Mouse (Mus musculus): ENCODE results near the gene Uqcc2. TPM values are rescaled to one million over a fixed set of nuclear protein-coding genes. Genes with fewer than 3 reads are reported as not detected.

Uqcc2 gene
- 235 and 237 TPM in 2 replicates for polyA plus RNA-seq (2015; fragmentation: Nextera tagmentation; extraction: Ambion mirVana)

GRCm38 (mm10) chr17:27133551-27134141 is at the start of gene Uqcc2:
Uqcc2 (minus strand) TSS chr17:27133916.

GRCm38 (mm10) chr17:27167545-27167944 is 33.8 kb upstream of the Uqcc2 start, which contains the start of gene Ip6k3:
Ip6k3 (minus strand) TSS chr17:27167795.

Small RNAs within 50 kb of the gene (microRNA-seq; reads per million reads assigned to microRNA genes)
- gene Mir7677: not detected

Other genes starting within 250 kb of the Uqcc2 start
- 1.2 and 1.6 TPM in 2 replicates for gene Kifc5b, start 216.8 kb downstream of the Uqcc2 start, polyA plus RNA-seq (2015; fragmentation: Nextera tagmentation; extraction: Ambion mirVana)
- gene Phf1, start 200.9 kb downstream of the Uqcc2 start, polyA plus RNA-seq (2015; fragmentation: Nextera tagmentation; extraction: Ambion mirVana): 6.6 and 7.1 TPM in 2 replicates
- 125 and 143 TPM in 2 replicates for gene Cuta, start 194.3 kb downstream of the Uqcc2 start, polyA plus RNA-seq (2015; fragmentation: Nextera tagmentation; extraction: Ambion mirVana)
- 0.66 and 0.96 TPM in 2 replicates for gene Syngap1, start 192.7 kb downstream of the Uqcc2 start, polyA plus RNA-seq (2015; fragmentation: Nextera tagmentation; extraction: Ambion mirVana)
- 7.7 and 7.8 TPM in 2 replicates for gene Zbtb9, start 160.7 kb downstream of the Uqcc2 start, polyA plus RNA-seq (2015; fragmentation: Nextera tagmentation; extraction: Ambion mirVana)
- gene Bak1, start 104.9 kb downstream of the Uqcc2 start, polyA plus RNA-seq (2015; fragmentation: Nextera tagmentation; extraction: Ambion mirVana): 5.5 and 5.6 TPM in 2 replicates
- 1.9 and 2.1 TPM in 2 replicates for gene Itpr3, start 76.6 kb downstream of the Uqcc2 start, polyA plus RNA-seq (2015; fragmentation: Nextera tagmentation; extraction: Ambion mirVana)
- gene Ip6k3, start 33.9 kb upstream of the Uqcc2 start, polyA plus RNA-seq (2015; fragmentation: Nextera tagmentation; extraction: Ambion mirVana): 0.08 TPM in 1 of 2 replicates, not detected in the other
- 10.2 and 10.7 TPM in 2 replicates for gene Lemd2, start 70.6 kb upstream of the Uqcc2 start, polyA plus RNA-seq (2015; fragmentation: Nextera tagmentation; extraction: Ambion mirVana)